Mouse (Mus musculus): ENCODE data around the gene Mllt3.

DNA sequence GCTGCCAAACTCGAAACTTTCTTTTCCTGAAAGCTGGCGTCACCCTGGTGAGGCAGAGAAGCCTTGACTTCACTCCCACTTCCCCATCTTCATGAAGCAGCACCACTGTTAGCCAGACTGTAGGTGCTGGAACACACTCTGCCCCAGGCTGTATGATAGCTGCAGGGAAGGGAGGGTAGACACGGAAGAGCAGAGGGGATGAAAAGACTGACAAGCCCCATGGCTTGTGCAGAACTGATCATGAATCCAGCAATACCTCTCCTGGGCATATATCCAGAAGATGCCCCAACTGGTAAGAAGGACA, 69.4 kb downstream of the Mllt3 start:
- TF ChIP-seq CTCF (IDR thresholded peaks at IDR 0.05; ENCODE audit: low read depth, low read length) (no peak), POLR2A (IDR thresholded peaks at IDR 0.05; ENCODE audit: extremely low read depth, insufficient read depth, low read length) (no peak)

Measured in liver, adult 2 months (tissue).